Mouse (Mus musculus): ENCODE results near the gene Astn2. TPM values are rescaled to one million over a fixed set of nuclear protein-coding genes. Genes with fewer than 3 reads are reported as not detected.
A peak's percentile ranks its signal among the peaks of the same experiment; 100 is the strongest.

Gene Astn2
- polyA plus RNA-seq, 1 experiment from 2014 or later, result 0.24 TPM

DNA sequence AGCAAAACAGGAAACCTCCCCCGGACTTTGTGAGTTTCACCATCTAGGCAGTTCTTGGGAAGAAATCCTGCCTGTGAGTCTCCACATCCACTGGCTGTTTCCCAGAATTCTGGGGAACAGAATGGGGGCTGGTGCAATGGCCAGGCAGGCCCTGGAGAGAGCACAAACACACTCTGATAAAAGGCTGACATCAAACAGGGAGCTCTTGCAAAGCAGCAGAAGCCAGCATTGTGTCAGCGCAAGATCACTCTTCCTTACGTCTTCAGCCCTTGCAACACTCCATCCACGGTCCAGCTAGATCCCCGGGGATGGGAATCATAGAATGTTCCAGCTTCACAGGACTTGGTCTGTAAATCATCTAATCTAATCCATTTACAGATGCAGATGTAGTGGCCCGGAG lies 855.9 kb downstream of the Astn2 start:
- Histone ChIP-seq H3K27me3 (ENCODE audit: insufficient read depth, low read length) (no peaks in the 10 kb centered on the region), H3K27ac (no peak overlapping the region), H3K4me3 (replicated peaks; ENCODE audit: low read depth, low read length) (no peak overlapping the region), H3K36me3 (ENCODE audit: insufficient read depth, low read length) (no peaks in the 10 kb centered on the region), H3K9ac (ENCODE audit: low read depth, low read length) (no peak overlapping the region), H3K4me1 (replicated peaks; ENCODE audit: insufficient read depth, low read length) (no peaks in the 10 kb centered on the region), H3K9me3 (replicated peaks; ENCODE audit: low read length) (no peaks in the 10 kb centered on the region), H3K4me2 (ENCODE audit: low read length) (no peak overlapping the region)
- no peak for TF ChIP-seq CTCF (IDR thresholded peaks at IDR 0.05; ENCODE audit: low read depth)
- ATAC-seq (replicated peaks; ENCODE audit: low FRiP score, low read depth), result no peak
- DNase-seq (ENCODE audit: low spot score), result no peak
- WGBS, result 66% methylated on average over 6 of the region's 6 CpGs

DNA sequence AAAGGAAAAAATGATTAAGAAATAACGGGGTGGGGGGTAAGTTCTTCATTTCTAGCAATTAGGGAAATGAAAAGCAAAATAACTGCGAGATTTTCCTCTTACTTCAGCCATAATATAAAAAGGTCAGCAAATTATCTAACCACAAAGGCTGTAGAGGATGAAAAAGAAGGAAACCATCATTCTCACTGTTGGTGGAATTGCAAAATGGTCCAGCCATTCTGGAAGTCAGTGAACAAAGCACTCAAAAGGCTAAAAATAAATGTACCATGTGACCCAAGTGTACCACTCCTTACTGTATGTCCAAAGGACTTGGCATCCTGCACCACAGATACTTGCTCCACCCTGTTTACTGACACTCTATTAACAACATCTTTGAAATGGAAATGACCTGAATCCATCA lies 858.8 kb downstream of the Astn2 start:
- Histone ChIP-seq H3K4me3 (replicated peaks; ENCODE audit: low read depth, low read length) (no peak overlapping the region), H3K27me3 (ENCODE audit: insufficient read depth, low read length) (no peaks in the 10 kb centered on the region), H3K4me2 (ENCODE audit: low read length) (no peak overlapping the region), H3K27ac (no peak overlapping the region), H3K9me3 (replicated peaks; ENCODE audit: low read length) (no peaks in the 10 kb centered on the region), H3K9ac (ENCODE audit: low read depth, low read length) (no peak overlapping the region), H3K4me1 (replicated peaks; ENCODE audit: insufficient read depth, low read length) (no peaks in the 10 kb centered on the region), H3K36me3 (ENCODE audit: insufficient read depth, low read length) (no peaks in the 10 kb centered on the region)
- 74% methylated on average over 2 of the region's 2 CpGs for WGBS
- TF ChIP-seq CTCF (IDR thresholded peaks at IDR 0.05; ENCODE audit: low read depth), result no peak
- no peak for ATAC-seq (replicated peaks; ENCODE audit: low FRiP score, low read depth)
- no peak for DNase-seq (ENCODE audit: low spot score)

DNA sequence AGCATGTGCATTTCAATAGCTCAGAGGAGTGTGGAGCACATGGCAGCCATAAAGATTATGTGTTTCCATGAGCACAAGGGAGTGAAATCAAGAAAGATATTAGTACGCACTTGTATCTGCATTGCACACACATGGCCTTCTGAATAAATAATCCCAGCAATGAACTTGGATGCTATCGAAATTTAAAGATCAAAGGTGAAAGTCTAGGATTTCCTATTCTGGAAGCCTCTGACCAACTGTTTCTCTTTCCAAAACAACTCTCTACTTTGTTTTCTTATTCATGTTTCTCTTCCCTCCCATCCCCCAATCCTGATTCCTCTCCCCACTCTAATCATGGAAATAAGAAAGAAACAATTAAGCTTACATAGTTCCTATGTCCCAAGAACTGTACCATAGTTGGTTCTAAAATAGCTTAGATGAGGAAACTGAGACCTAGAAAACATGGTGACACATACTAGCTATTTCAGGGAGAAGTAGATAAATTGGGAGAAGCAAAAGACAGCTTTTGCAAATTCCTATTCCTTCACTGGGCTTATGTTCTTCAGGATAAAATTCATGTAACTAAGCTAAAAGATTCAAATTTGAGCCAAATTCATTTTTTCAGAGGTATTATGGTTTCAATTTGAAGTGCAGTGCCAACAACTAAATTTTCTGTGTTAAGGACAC lies 872.2 kb downstream of the Astn2 start:
- Histone ChIP-seq H3K27me3 (ENCODE audit: insufficient read depth, low read length) (no peaks in the 10 kb centered on the region), H3K4me1 (replicated peaks; ENCODE audit: insufficient read depth, low read length) (no peaks in the 10 kb centered on the region), H3K9me3 (replicated peaks; ENCODE audit: low read length) (no peaks in the 10 kb centered on the region), H3K4me3 (replicated peaks; ENCODE audit: low read depth, low read length) (no peak overlapping the region), H3K36me3 (ENCODE audit: insufficient read depth, low read length) (no peaks in the 10 kb centered on the region), H3K27ac (no peak overlapping the region), H3K9ac (ENCODE audit: low read depth, low read length) (no peak overlapping the region), H3K4me2 (ENCODE audit: low read length) (no peak overlapping the region)
- ATAC-seq (replicated peaks; ENCODE audit: low FRiP score, low read depth) (no peak), DNase-seq (ENCODE audit: low spot score) (no peak)
- whole genome bisulfite sequencing, result 64% methylated on average over 2 of the region's 2 CpGs
- TF ChIP-seq CTCF (IDR thresholded peaks at IDR 0.05; ENCODE audit: low read depth), result no peak

DNA sequence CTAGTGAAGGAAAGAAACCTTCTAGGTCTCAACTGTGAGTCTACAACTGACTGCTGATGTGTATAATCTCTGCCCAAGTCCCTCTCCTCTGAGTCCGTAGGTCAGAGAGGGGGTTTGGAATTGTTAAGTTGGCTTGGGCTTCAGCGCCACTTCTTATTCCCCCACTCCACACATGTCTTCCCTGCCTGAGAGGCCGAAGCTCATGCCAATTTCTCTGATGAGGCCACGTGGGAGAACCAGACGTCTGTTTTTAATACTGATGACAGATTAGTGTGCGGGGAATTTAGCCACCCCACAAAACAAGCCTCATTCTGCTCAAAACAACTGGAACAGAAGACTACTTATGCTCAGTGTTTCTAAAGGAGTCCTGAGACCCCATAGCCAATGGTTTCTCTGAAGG lies 872.8 kb downstream of the Astn2 start:
- no peak for ATAC-seq (replicated peaks; ENCODE audit: low FRiP score, low read depth)
- no peak overlapping the region for H3K27ac ChIP-seq
- no peaks in the 10 kb centered on the region for H3K27me3 ChIP-seq (ENCODE audit: insufficient read depth, low read length)
- H3K4me3 ChIP-seq (replicated peaks; ENCODE audit: low read depth, low read length), result no peak overlapping the region
- no peaks in the 10 kb centered on the region for H3K9me3 ChIP-seq (replicated peaks; ENCODE audit: low read length)
- H3K9ac ChIP-seq (ENCODE audit: low read depth, low read length), result no peak overlapping the region
- no peaks in the 10 kb centered on the region for H3K4me1 ChIP-seq (replicated peaks; ENCODE audit: insufficient read depth, low read length)
- no peak overlapping the region for H3K4me2 ChIP-seq (ENCODE audit: low read length)
- no peak for TF ChIP-seq CTCF (IDR thresholded peaks at IDR 0.05; ENCODE audit: low read depth)
- 79% methylated on average over 6 of the region's 6 CpGs for WGBS
- DNase-seq (ENCODE audit: low spot score), result no peak
- H3K36me3 ChIP-seq (ENCODE audit: insufficient read depth, low read length), result no peaks in the 10 kb centered on the region

DNA sequence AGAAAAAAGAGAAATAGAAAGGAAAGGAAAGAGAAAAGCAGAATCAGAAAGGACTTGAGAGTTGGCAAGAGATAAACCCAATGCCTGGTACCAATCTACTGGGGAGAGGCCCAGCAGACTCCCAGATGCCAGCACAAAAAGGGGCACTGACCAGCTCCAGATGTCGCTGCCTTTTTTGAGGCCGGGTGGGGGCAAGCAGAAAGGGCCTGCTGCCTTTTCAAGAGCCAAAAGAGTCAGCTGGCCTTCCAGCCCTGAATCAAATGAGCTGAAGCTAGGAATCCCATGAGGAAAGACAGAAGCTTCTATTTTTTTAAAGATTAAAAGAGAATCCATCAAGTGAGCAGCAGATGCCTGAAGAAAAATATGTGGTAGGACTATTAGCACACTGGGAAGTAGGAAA lies 873.5 kb downstream of the Astn2 start:
- TF ChIP-seq CTCF (IDR thresholded peaks at IDR 0.05; ENCODE audit: low read depth), result no peak
- H3K27me3 ChIP-seq (ENCODE audit: insufficient read depth, low read length), result no peaks in the 10 kb centered on the region
- 87% methylated on average over 2 of the region's 2 CpGs for WGBS
- no peak overlapping the region for H3K4me2 ChIP-seq (ENCODE audit: low read length)
- H3K4me1 ChIP-seq (replicated peaks; ENCODE audit: insufficient read depth, low read length), result no peaks in the 10 kb centered on the region
- H3K27ac ChIP-seq, result no peak overlapping the region
- no peak overlapping the region for H3K9ac ChIP-seq (ENCODE audit: low read depth, low read length)
- H3K36me3 ChIP-seq (ENCODE audit: insufficient read depth, low read length), result no peaks in the 10 kb centered on the region
- no peaks in the 10 kb centered on the region for H3K9me3 ChIP-seq (replicated peaks; ENCODE audit: low read length)
- ATAC-seq (replicated peaks; ENCODE audit: low FRiP score, low read depth) (no peak), DNase-seq (ENCODE audit: low spot score) (no peak)
- no peak overlapping the region for H3K4me3 ChIP-seq (replicated peaks; ENCODE audit: low read depth, low read length)

DNA sequence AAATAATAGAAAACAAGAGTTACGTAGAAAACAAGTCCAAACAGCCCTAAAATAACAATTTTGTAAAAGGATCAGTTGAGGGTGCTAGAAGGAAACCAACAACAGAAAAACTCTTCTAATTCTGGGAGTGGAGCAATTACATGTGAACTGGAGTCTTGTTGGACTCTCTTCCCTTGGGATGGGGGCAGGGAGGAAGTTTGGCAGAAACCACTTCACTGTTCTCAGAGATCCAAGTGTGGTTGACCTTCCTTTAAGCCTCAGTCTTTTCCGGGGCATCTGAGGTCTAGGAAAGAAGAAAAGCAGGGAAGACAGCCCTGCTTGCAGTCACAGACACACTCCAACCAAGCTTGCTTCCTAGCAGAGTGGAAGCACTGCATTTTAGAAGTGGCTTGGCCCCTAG lies 896.3 kb downstream of the Astn2 start:
- no peaks in the 10 kb centered on the region for H3K36me3 ChIP-seq (ENCODE audit: insufficient read depth, low read length)
- H3K9ac ChIP-seq (ENCODE audit: low read depth, low read length), result no peak overlapping the region
- DNase-seq (ENCODE audit: low spot score) (peak; percentile 42), ATAC-seq (replicated peaks; ENCODE audit: low FRiP score, low read depth) (no peak)
- H3K4me3 ChIP-seq (replicated peaks; ENCODE audit: low read depth, low read length), result no peak overlapping the region
- H3K4me2 ChIP-seq (ENCODE audit: low read length), result no peak overlapping the region
- H3K4me1 ChIP-seq (replicated peaks; ENCODE audit: insufficient read depth, low read length), result no peaks in the 10 kb centered on the region
- 38% methylated on average over 2 of the region's 2 CpGs for WGBS
- H3K27me3 ChIP-seq (ENCODE audit: insufficient read depth, low read length), result no peaks in the 10 kb centered on the region
- TF ChIP-seq CTCF (IDR thresholded peaks at IDR 0.05; ENCODE audit: low read depth), result no peak
- H3K9me3 ChIP-seq (replicated peaks; ENCODE audit: low read length), result no peaks in the 10 kb centered on the region
- H3K27ac ChIP-seq, result no peak overlapping the region

DNA sequence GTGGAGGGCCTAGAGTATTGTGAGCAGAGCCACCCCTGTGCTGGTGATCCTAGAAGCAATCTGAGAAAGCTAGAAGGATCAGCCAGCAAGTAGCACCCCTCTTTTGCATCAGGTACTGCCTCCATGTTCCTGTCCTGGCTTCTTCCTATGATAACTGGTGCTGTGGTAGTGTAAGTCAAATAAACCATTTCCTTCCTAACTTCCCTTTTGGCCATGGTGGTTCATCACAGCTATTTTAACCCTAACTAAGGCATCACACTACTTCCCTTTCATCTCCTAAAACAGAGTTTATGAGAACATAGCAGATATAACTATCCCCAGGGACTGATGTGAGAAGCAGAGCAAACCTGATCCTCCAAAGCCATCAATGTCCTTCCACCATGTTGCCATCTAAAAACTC lies 897.5 kb downstream of the Astn2 start:
- Histone ChIP-seq H3K4me2 (ENCODE audit: low read length) (no peak overlapping the region), H3K27ac (no peak overlapping the region), H3K9me3 (replicated peaks; ENCODE audit: low read length) (no peaks in the 10 kb centered on the region), H3K36me3 (ENCODE audit: insufficient read depth, low read length) (no peaks in the 10 kb centered on the region), H3K9ac (ENCODE audit: low read depth, low read length) (no peak overlapping the region), H3K27me3 (ENCODE audit: insufficient read depth, low read length) (no peaks in the 10 kb centered on the region), H3K4me3 (replicated peaks; ENCODE audit: low read depth, low read length) (no peak overlapping the region), H3K4me1 (replicated peaks; ENCODE audit: insufficient read depth, low read length) (no peaks in the 10 kb centered on the region)
- DNase-seq (ENCODE audit: low spot score), result no peak
- ATAC-seq (replicated peaks; ENCODE audit: low FRiP score, low read depth), result no peak
- no peak for TF ChIP-seq CTCF (IDR thresholded peaks at IDR 0.05; ENCODE audit: low read depth)

All from kidney, postnatal 0 days (tissue).